Mouse (Mus musculus) cerebellum, adult 8-10 months (tissue): ENCODE data around the gene Sele.

Experiments
- DNase-seq: peaks from one replicate; pipeline ENCODE4 v3.0.0; 2022

Sele gene

DNA sequence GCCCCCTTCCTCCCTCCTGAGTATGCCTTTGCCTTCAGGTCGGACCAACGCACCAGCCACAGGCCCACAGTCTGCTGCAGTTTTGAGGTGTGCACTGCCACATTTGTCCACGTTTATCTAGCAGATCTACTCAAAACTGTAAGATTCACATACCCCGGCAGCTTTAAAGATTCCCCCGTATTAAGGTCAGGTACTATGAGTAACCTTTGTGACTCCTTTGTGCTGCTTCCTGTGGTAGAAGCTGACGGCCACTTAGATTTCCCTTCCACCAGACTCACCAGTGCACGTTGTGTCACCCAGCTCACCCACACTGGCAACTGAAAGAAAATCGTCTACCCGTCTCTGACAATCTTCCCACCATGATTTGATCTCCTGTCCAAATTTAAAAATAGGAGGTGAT, 25.1 kb downstream of the Sele start:
- no peak for DNase-seq

GRCm38 (mm10) chr1:164073803-164074202, 25.8 kb downstream of the Sele start:
- no peak for DNase-seq

- no peak for DNase-seq
Observed at GRCm38 (mm10) chr1:164074606-164075140, 26.6 kb downstream of the Sele start.

DNA sequence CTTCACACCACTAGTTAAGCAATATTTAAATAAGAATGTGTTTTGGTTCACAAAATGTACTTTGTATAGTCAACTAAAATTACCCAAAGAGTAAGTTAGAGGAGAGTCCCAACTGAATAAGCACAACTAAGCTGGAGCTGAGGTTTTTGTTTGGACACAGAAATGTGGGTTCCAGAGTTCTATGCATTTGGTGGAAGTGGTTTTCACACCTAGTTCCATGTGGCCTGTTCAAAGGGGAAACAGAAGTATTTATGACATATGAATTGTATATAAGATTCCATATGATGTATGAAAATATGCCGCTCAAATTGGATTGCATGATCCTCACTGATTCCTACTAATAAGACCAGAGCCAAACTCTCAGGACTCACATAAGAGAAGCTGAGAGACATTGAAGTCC, 27.4 kb downstream of the Sele start:
- no peak for DNase-seq

DNA sequence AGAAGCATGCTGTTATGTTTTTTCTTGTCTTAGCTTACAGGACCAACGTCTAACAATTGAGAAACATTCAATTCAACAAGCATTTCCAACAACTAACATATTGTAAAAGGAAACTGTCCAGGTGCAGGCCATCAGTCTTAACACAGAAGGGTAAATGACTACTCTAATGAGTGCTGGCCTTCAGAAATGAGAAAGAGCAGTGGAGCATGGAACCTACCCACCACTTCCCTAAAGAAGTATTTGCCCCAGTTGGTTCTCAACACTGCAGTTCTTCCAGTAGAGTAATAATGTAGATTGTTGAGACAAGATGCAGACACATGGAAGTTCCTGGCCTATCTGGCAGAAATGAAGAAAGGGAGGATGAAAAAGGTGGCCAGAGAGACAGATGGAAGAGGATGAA, 28.4 kb downstream of the Sele start:
- DNase-seq: no peak

DNA sequence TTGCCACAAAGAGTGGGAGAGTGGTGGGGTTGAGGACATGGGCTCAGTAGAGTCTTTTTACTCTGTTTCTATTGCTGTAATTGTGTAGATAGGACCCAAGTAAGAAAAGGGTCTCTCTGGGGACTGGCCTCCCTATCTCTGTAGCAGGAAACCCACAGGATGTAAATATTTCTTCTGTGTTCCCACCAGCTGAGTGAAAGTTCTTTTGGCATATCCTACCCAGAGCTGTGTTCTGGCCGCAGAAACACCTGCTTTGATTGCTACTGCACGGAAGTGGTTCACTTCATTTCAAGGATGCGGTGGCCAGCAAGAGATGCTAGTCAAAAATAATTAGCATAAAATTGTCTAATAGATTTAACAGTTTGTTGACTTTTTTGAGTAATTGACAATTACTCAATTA, 29.0 kb downstream of the Sele start:
- DNase-seq: no peak

DNA sequence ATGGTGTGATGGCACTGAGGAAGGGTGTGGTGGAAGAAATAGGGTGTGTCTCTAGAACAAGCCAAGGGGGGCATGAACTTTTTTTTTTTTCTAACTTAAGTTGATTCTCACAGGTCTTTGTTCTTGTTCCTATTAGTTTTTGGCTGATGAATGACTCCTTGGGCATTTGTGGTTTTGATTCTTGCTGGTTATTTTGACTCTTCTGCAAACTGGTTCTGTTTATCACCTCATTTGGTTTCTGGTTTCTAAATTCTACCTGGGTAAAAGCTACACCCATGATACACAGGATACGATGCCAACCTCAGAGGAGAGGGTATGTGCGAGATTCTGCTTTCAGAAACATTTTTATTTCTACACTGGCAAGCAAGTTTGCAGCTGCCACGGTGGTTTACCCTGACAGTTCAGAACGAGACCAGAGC, 30.3 kb downstream of the Sele start:
- no peak for DNase-seq

DNA sequence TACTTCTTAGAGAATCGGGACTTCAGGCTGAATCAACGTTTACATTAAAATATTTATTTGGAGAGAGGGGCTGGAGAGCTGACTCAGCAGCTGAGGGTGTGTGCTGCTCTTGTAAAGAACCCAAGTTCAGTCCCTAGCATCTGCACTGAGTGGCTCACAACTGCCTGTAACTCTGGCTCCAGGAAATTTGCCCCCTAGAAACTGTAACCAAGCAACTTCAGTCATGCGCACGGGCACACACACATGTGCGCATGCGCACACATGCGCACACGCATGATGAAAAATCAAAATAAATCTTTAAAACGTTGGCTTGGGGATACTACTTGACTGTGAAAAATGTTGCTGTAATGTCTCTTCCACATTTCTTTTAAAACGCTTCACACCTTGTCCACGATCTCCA, 31.1 kb downstream of the Sele start:
- no peak for DNase-seq

GRCm38 (mm10) chr1:164083046-164083445, 35.0 kb downstream of the Sele start:
- DNase-seq: no peak

- DNase-seq: no peak
Observed at GRCm38 (mm10) chr1:164086797-164087196, 38.8 kb downstream of the Sele start.

GRCm38 (mm10) chr1:164087872-164088271, 39.8 kb downstream of the Sele start:
- no peak for DNase-seq

- DNase-seq: no peak
Observed at GRCm38 (mm10) chr1:164096780-164097179, 48.7 kb downstream of the Sele start.

- DNase-seq: no peak
Observed at GRCm38 (mm10) chr1:164097911-164098310, 49.9 kb downstream of the Sele start.

DNA sequence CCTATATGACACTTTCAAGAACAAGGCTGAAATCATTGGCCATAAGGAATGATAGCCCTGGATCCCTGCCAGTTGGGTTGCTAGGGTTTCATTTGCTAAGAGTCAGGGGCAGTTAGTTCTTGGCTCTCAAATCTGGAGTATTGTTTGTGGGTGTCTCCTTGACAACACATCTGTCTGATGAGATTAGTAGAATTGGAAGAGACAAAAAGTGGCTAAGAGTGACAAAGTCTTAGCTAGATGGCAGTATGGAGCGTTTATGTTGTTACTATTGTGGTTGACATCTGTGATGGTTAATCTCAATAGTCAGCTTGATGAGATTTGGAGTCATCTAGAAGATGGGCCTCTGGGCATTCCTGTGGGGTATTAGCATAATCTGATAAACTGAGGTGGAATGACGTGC, 50.3 kb downstream of the Sele start:
- DNase-seq: no peak
